Mouse (Mus musculus) small intestine, adult 2 months (tissue): ENCODE measurements at regions not wholly inside any gene's neighbourhood (a gene's known extent, or its start where the extent isn't known, plus 50 kb on each side); places are given as distances from the start of the nearest gene placed in this dataset.

Experiments
- H3K27ac ChIP-seq: fragments of 200-500 bp; 2 replicates; pipeline ENCODE4 v1.5.1; 2012; ENCODE audit warnings: low read depth, low read length, control low read depth, inconsistent platforms; ENCODE audit not compliant: insufficient read depth
- H3K27me3 ChIP-seq: fragments of 200-500 bp; 2 replicates; pipeline ENCODE4 v1.6.1; 2012; ENCODE audit warnings: mild to moderate bottlenecking, moderate library complexity, low read length, inconsistent platforms; ENCODE audit not compliant: control insufficient read depth, insufficient read depth
- H3K36me3 ChIP-seq: fragments of 200-500 bp; 2 replicates; pipeline ENCODE4 v1.6.1; 2012; ENCODE audit warnings: mild to moderate bottlenecking, low read length, control low read depth, inconsistent platforms; ENCODE audit not compliant: control insufficient read depth, insufficient read depth
- H3K4me1 ChIP-seq: fragments of 200-500 bp; 2 replicates; pipeline ENCODE4 v1.6.1; 2012; ENCODE audit warnings: low read length, inconsistent platforms, mixed read lengths; ENCODE audit not compliant: control insufficient read depth, insufficient read depth, insufficient read length
- H3K4me3 ChIP-seq: fragments of 200-500 bp; 2 replicates; pipeline ENCODE4 v1.5.1; 2012; ENCODE audit warnings: low read depth, mild to moderate bottlenecking, control low read depth, inconsistent platforms, low read length, moderate library complexity
- CTCF ChIP-seq: fragments of 200-500 bp; IDR thresholded peaks from 2 replicates; pipeline ENCODE4 v1.5.1; 2012; ENCODE audit warnings: low read depth, mild to moderate bottlenecking, control low read depth, inconsistent platforms, low read length, moderate library complexity, mixed read lengths; ENCODE audit not compliant: insufficient replicate concordance, insufficient read length; ENCODE audit errors: extremely low read depth
- POLR2A ChIP-seq: fragments of 200-500 bp; IDR thresholded peaks from 2 replicates; pipeline ENCODE4 v1.6.1; 2012; ENCODE audit warnings: low read depth, mild to moderate bottlenecking, control low read depth, inconsistent platforms, low read length, moderate library complexity
- WGBS: fragments of 180-500 bp; shearing (Covaris S2); methylation state at CpG from one replicate; pipeline ENCODE4 v1.1.7; 2018; 5-methylcytosine and 5-hydroxymethylcytosine counted together

- Histone ChIP-seq H3K27me3 (no peaks in the 10 kb centered on the region), H3K4me3 (no peak overlapping the region), H3K36me3 (no peaks in the 10 kb centered on the region), H3K4me1 (no peaks in the 10 kb centered on the region), H3K27ac (no peak overlapping the region)
- 24% methylated on average over 10 of the region's 10 CpGs for WGBS
- TF ChIP-seq CTCF, result no peak
- no peak for TF ChIP-seq POLR2A
Measured at GRCm38 (mm10) chr9:43917467-43917866, 125.7 kb upstream of the Thy1 start.

GRCm38 (mm10) chr9:43919010-43919409 is 124.2 kb upstream of the Thy1 start:
- no peaks in the 10 kb centered on the region for H3K27me3 ChIP-seq
- no peak overlapping the region for H3K4me3 ChIP-seq
- TF ChIP-seq CTCF (no peak), POLR2A (no peak)
- H3K36me3 ChIP-seq, result no peaks in the 10 kb centered on the region
- WGBS, result 85% methylated on average over 17 of the region's 17 CpGs
- no peak overlapping the region for H3K27ac ChIP-seq
- no peaks in the 10 kb centered on the region for H3K4me1 ChIP-seq

- no peaks in the 10 kb centered on the region for H3K4me1 ChIP-seq
- H3K36me3 ChIP-seq, result no peaks in the 10 kb centered on the region
- no peaks in the 10 kb centered on the region for H3K27me3 ChIP-seq
- 10% methylated on average over 24 of the region's 24 CpGs for WGBS
- H3K27ac ChIP-seq, result no peak overlapping the region
- H3K4me3 ChIP-seq, result no peak overlapping the region
- TF ChIP-seq POLR2A (no peak), CTCF (peak; percentile 94)
Measured at GRCm38 (mm10) chr9:43920053-43920754, 123.0 kb upstream of the Thy1 start.

- no peak for TF ChIP-seq CTCF
- Histone ChIP-seq H3K27me3 (no peaks in the 10 kb centered on the region), H3K4me3 (no peak overlapping the region), H3K27ac (no peak overlapping the region), H3K36me3 (no peaks in the 10 kb centered on the region), H3K4me1 (no peaks in the 10 kb centered on the region)
- whole genome bisulfite sequencing, result 63% methylated on average over 6 of the region's 6 CpGs
Measured at GRCm38 (mm10) chr9:43922231-43922630, 121.0 kb upstream of the Thy1 start.

- WGBS, result 33% methylated on average over 4 of the region's 4 CpGs
- no peaks in the 10 kb centered on the region for H3K27me3 ChIP-seq
- no peak overlapping the region for H3K27ac ChIP-seq
- H3K36me3 ChIP-seq, result no peaks in the 10 kb centered on the region
- H3K4me1 ChIP-seq, result no peaks in the 10 kb centered on the region
- no peak overlapping the region for H3K4me3 ChIP-seq
- TF ChIP-seq CTCF (no peak), POLR2A (no peak)
Measured at GRCm38 (mm10) chr9:43923088-43923487, 120.1 kb upstream of the Thy1 start.

- Histone ChIP-seq H3K4me3 (no peak overlapping the region), H3K36me3 (no peaks in the 10 kb centered on the region), H3K4me1 (no peaks in the 10 kb centered on the region), H3K27me3 (no peaks in the 10 kb centered on the region), H3K27ac (no peak overlapping the region)
- TF ChIP-seq CTCF (peak; percentile 52; the same call in 1 of the 2 replicates), POLR2A (no peak)
- 36% methylated on average over 15 of the region's 15 CpGs for WGBS
Measured at GRCm38 (mm10) chr9:43924795-43925194, 118.4 kb upstream of the Thy1 start.

GRCm38 (mm10) chr9:43929312-43930036 is 113.7 kb upstream of the Thy1 start:
- H3K27me3 ChIP-seq, result no peaks in the 10 kb centered on the region
- H3K4me3 ChIP-seq, result no peak overlapping the region
- H3K4me1 ChIP-seq, result 0 out of 2 replicates have a peak, but pooled peaks cover under 1% of the 10 kb centered on the region
- TF ChIP-seq CTCF, result no peak
- TF ChIP-seq POLR2A, result no peak
- no peaks in the 10 kb centered on the region for H3K36me3 ChIP-seq
- WGBS, result 28% methylated on average over 7 of the region's 7 CpGs
- no peak overlapping the region for H3K27ac ChIP-seq
